Mouse (Mus musculus) urinary bladder, postnatal 0 days (tissue): ENCODE measurements around the gene Vps16. TPM values are rescaled to one million over a fixed set of nuclear protein-coding genes. Genes with fewer than 3 reads are reported as not detected.

Experiments
- polyA plus RNA-seq: library from polyadenylated mRNA; unstranded; fragments of >200 nt; fragmentation: Nextera tagmentation; extraction: Ambion mirVana; gene quantifications from 2 replicates; pipeline ENCODE4 v1.2.1, GENCODE M21; 2015

The Vps16 gene
- 32.2 and 36.0 TPM in 2 replicates for polyA plus RNA-seq

GRCm38 (mm10) chr2:130424126-130424853 lies at the start of gene Vps16, which contains the start of gene Pced1a:
Vps16 (plus strand) TSS chr2:130424339.
Pced1a (minus strand) TSS chr2:130424701.

GRCm38 (mm10) chr2:130397186-130397985 lies 26.8 kb upstream of the Vps16 start, which contains the start of gene Cpxm1:
Cpxm1 (minus strand) TSS chr2:130397574.

GRCm38 (mm10) chr2:130404939-130405338 lies 19.2 kb upstream of the Vps16 start, which contains the start of the genes Gm28372 and 1700020A23Rik:
Gm28372 (plus strand) TSS chr2:130405239.
1700020A23Rik (plus strand) TSS chr2:130405259.

GRCm38 (mm10) chr2:130406178-130406577 lies 18.0 kb upstream of the Vps16 start, which contains the start of gene Tmem239:
Tmem239 (plus strand) TSS chr2:130406478.

GRCm38 (mm10) chr2:130449794-130450433 lies 25.8 kb downstream of the Vps16 start, which contains the start of gene Ptpra:
Ptpra (plus strand) TSS chr2:130450278.

Other genes with a start within 250 kb of the Vps16 start
- 345 and 359 TPM in 2 replicates for gene Snrpb, start 244.9 kb upstream of the Vps16 start, polyA plus RNA-seq
- not detected in 2 replicates for gene Tmc2, start 229.1 kb upstream of the Vps16 start, polyA plus RNA-seq
- 96.7 and 114 TPM in 2 replicates for gene Nop56, start 149.9 kb upstream of the Vps16 start, polyA plus RNA-seq
- 117 and 127 TPM in 2 replicates for gene Idh3b, start 139.8 kb upstream of the Vps16 start, polyA plus RNA-seq
- gene Ebf4, start 129.2 kb upstream of the Vps16 start, polyA plus RNA-seq = 0.72 and 1.1 TPM in 2 replicates
- gene Cpxm1, start 26.8 kb upstream of the Vps16 start, polyA plus RNA-seq = 10.1 and 15.1 TPM in 2 replicates
- gene Gm28372, start 19.1 kb upstream of the Vps16 start, polyA plus RNA-seq = not detected in 2 replicates
- 0.24 TPM in 1 of 2 replicates, not detected in the other for gene 1700020A23Rik, start 19.1 kb upstream of the Vps16 start, polyA plus RNA-seq
- not detected in 2 replicates for gene Tmem239, start 17.9 kb upstream of the Vps16 start, polyA plus RNA-seq
- 6.5 and 6.7 TPM in 2 replicates for gene Pced1a, start 362 bp downstream of the Vps16 start, polyA plus RNA-seq
- gene Ptpra, start 25.9 kb downstream of the Vps16 start, polyA plus RNA-seq = 64.1 and 64.4 TPM in 2 replicates
- 52.4 and 55.8 TPM in 2 replicates for gene Mrps26, start 139.4 kb downstream of the Vps16 start, polyA plus RNA-seq
- gene Oxt, start 151.8 kb downstream of the Vps16 start, polyA plus RNA-seq = not detected in 2 replicates
- gene Avp, start 158.2 kb downstream of the Vps16 start, polyA plus RNA-seq = not detected in 2 replicates
- gene Fastkd5, start 205.7 kb downstream of the Vps16 start, polyA plus RNA-seq = 6.5 and 7.4 TPM in 2 replicates
- gene Ubox5, start 205.7 kb downstream of the Vps16 start, polyA plus RNA-seq = 4.3 and 4.9 TPM in 2 replicates
- gene Lzts3, start 218.5 kb downstream of the Vps16 start, polyA plus RNA-seq = 1.0 and 1.1 TPM in 2 replicates
- 65.8 and 66.4 TPM in 2 replicates for gene Ddrgk1, start 240.3 kb downstream of the Vps16 start, polyA plus RNA-seq
- gene Itpa, start 243.3 kb downstream of the Vps16 start, polyA plus RNA-seq = 49.2 and 54.0 TPM in 2 replicates